Mouse (Mus musculus): ENCODE measurements around the gene Sfxn5.

GRCm38 (mm10) chr6:85209226-85209967, 123.8 kb downstream of the Sfxn5 start:
- TF ChIP-seq POLR2A (IDR thresholded peaks at IDR 0.05; ENCODE audit: borderline replicate concordance, extremely low read depth, insufficient read depth, insufficient read length, poor library complexity, severe bottlenecking) = no peak
- TF ChIP-seq CTCF (IDR thresholded peaks at IDR 0.05; ENCODE audit: borderline replicate concordance, extremely low read depth, insufficient read depth, insufficient read length) = no peak
